Mouse (Mus musculus): ENCODE results near the gene Sp2.

Gene Sp2

DNA sequence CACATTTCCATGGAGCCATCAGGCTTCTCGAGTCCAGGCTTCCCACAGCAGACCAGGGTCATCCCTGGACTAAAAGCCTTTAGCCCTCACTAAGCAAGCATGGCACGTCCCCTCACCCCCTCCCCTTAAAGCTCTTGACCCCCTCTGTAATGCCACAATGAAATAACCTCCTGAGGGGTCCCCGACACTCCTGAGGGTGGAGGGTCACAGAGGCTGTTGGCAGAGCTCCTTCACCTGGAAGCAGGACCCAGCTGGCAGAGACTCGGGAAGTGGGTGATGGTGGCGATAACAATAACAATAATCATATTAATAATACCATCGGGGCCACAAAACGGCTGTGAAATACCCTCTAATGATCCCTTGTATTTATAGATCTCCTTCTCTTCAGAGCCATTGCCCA, at the start of gene Sp2:
Gene Sp2, minus strand, starts transcription at position 101 of the 400 bp plus-strand sequence.
- DNase-seq: no peak

- no peak for DNase-seq
Measured at GRCm38 (mm10) chr11:97032499-97032898, 49.7 kb upstream of the Sp2 start.

- DNase-seq: no peak
Measured at GRCm38 (mm10) chr11:97031977-97032376, 49.2 kb upstream of the Sp2 start.

GRCm38 (mm10) chr11:97030426-97030825, 47.7 kb upstream of the Sp2 start:
- DNase-seq: no peak

GRCm38 (mm10) chr11:97029686-97030417, 47.1 kb upstream of the Sp2 start, which contains the start of gene Scrn2:
Scrn2 (plus strand) TSS chr11:97029938.
- peak; percentile 83 to 91 for DNase-seq

DNA sequence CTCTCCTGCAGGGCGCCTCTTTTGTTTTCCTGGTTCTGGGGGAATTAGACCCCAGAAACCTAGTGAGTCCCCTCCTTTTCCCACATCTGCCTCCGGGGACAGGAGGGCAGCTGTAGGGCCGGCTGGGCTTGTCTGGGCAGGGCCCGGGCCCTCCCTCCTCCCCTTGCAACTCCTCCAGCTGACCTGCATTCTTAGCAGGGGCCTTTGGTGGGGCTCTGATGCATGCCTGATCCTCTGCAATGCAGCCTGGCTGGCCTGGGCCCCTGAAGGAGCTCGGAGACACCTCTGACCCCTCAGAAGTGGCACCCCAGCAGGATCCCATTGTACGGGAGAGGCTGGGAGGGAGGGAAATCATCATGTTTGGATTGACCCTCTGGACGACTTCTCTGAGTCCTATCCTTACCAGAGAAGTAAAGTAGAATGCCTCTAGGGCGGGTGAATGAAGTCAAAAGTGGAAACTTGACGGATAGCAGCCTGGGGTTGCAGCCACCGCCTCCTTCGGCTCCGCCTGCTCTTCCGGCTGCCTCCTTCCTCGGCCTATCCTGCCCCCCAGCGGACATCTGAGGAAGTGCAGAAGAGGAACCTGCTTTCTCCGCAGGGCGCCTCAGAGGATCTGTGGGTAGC, 43.1 kb upstream of the Sp2 start:
- peak; percentile 88 to 89 for DNase-seq

DNA sequence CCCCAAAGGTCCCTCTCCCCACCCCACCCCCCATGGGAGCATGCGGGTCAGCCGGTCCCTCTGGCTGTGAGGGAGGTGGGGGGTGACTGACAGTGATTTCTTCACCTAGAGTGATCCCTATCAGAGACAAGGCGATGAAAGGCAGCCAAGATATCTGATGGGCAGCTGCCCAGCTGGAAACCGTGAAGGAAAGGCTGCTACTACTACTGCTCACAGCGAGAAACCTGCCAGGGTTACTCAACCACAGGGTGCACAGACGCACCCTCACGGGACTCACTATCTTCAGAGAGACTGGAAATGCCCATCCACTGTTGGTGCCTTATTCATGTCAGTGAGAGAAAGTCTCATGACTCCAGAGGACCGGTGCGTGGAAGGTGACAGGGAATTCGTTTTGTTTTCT, 42.2 kb upstream of the Sp2 start:
- no peak for DNase-seq

DNA sequence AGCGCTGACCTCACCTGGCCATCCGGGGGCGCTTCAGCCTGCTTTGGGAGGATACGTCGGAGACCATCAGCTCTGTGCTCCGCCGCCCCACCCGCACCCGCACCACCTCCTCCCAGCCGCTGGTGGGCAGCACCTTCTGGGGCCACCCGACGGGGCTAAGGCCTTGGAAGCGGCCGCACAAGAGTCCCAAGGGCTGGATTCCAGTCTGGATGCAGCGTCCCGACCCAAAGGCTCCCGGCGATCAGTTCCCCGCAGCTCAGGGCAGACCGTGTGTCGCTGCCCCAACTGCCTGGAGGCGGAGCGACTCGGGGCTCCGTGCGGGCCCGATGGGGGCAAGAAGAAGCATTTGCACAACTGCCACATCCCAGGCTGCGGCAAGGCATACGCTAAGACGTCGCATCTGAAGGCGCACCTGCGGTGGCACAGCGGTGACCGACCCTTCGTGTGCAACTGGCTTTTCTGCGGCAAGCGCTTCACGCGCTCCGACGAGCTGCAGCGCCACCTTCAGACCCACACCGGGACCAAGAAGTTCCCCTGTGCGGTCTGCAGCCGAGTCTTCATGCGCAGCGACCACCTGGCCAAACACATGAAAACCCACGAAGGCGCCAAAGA, 39.2 kb upstream of the Sp2 start:
- DNase-seq: peak; percentile 77

- no peak for DNase-seq
Measured at GRCm38 (mm10) chr11:97021121-97021765, 38.5 kb upstream of the Sp2 start.

- no peak for DNase-seq
Measured at GRCm38 (mm10) chr11:97019345-97019708, 36.6 kb upstream of the Sp2 start.

GRCm38 (mm10) chr11:97018583-97019344, 36.0 kb upstream of the Sp2 start:
- no peak for DNase-seq

GRCm38 (mm10) chr11:97017696-97018582, 35.2 kb upstream of the Sp2 start:
- DNase-seq: no peak

DNA sequence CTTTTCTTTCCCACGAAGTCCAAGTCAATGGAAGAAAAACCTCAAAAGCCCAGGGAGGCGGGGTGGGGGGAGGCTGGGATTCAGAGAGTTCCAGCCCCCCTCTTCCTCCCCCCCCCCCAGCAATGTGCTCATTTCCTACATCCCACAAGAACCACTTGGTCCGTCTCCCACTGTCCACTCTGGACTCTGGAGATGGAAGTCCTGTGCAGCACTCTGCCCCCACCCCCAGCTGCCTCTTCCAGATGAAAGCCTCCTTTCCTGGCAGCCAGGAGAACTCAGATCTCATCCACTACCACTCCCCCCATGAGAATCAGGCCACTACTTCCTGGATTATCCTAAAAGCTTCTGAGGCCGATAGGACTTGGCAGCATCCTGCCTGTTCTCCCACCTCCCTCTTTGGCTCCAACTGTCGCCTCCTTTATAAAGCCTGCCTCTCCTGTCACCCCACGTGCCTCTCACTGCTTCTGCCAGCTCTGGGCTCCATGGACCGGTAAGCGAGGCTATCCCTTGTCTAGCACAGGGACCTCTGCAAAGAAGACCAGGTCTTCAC, 30.4 kb upstream of the Sp2 start, which contains the start of gene Sp6:
Gene Sp6, plus strand, starts transcription at position 274 of the 550 bp plus-strand sequence.
- no peak for DNase-seq

DNA sequence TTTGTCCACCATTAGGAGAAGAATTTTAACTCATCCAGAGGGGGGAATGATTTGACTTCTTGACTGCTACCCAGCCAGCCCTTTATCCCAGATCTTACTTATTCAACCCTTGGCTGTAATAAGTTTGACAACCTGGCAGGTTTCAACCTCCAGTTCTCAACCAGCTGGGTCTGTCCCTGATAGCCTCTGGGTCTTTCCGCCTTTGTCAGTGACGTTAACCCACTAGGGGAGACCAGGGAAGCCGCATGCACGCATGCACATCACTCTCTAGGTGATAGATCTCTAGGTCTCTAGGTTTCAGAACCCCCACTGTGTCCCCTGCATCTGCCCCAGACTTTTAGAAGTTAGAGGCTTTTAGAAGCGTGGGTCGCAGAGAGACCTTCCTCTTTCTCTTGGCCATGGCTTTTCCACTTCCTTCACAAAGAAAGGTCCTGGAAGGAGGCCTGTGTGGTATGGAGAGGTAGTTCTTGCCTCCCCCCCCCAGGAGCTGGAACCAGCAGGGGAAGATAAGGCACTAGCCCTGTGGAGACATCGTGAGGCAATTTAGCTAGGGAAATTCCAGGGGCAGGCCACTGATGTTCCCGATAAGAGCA, 26.5 kb upstream of the Sp2 start:
- no peak for DNase-seq

DNA sequence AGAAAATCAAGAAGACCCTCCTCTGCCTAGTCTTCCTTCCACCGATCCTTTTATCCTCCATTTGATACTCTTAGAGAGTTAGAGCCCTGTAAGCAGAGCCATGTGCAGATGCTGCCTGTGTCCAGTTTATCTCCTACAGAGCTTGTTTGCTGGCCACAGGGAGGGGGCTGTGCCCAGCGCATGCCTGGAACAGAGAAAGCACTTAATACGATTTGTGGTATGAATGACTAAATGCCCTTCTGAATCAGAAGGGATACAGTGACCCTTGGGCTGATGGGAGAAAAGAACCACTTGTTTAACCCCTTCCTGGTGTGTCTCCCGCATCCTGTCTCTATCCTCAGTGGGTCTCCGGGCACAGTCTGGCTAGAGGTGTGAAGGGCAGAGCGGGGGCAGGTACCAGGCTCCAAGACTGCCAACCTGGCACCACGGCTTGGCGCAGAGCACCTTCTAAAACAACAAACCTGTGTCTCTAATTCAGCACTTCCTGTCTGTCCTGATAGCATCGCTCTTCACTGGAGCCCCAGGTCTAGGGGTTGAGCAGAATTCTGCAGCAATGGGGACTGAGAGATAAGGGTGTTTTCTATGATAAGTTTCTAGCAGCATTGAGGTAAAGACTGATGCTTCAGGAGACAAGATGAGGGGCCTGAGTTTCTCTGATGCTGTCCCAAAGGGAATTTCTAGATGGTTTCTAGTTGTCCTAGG, 24.5 kb upstream of the Sp2 start:
- DNase-seq: no peak

- no peak for DNase-seq
Measured at GRCm38 (mm10) chr11:97003170-97003569, 20.4 kb upstream of the Sp2 start.

GRCm38 (mm10) chr11:96997380-96997956, 14.7 kb upstream of the Sp2 start:
- DNase-seq: peak; percentile 69 to 74

DNA sequence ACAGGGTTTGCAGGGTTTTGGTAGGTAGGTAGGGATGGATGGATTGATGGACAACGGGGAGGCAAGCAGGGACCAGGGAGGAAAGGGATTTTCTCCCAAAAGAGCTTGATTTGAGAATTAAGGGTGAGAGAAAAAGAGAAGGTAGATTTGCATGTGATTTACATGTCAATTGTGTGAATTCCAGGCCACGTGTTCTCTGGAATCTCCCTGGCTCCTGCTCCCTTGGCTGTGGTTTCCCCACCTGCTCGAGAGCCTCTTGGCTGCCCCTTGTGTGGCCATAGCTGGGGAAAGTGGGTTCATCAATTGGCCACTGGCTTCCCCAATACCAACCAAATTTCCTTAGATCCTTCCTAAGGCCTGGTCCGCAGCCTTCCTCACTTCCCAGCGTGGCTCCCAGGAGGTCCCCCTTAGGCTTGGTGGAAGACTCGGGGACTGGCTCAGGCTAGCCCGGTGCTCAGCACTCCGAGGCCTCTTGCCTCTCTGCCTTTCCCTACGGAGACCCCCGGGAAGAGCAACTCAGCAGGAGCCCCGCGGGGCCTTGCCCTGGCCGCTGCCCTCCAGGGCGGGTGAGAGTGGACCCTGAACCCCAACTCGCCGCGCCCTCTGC, 14.1 kb upstream of the Sp2 start:
- no peak for DNase-seq

All from cerebellum, adult 18-20 months (tissue).